Mouse (Mus musculus): Measurements from ENCODE around the gene Glb1l. TPM values are rescaled to one million over a fixed set of nuclear protein-coding genes. Genes with fewer than 3 reads are reported as not detected.

The Glb1l gene
- polyA plus RNA-seq (2014; fragmentation: Nextera tagmentation; extraction: Ambion mirVana) = 18.1 and 34.4 TPM in 2 replicates

DNA sequence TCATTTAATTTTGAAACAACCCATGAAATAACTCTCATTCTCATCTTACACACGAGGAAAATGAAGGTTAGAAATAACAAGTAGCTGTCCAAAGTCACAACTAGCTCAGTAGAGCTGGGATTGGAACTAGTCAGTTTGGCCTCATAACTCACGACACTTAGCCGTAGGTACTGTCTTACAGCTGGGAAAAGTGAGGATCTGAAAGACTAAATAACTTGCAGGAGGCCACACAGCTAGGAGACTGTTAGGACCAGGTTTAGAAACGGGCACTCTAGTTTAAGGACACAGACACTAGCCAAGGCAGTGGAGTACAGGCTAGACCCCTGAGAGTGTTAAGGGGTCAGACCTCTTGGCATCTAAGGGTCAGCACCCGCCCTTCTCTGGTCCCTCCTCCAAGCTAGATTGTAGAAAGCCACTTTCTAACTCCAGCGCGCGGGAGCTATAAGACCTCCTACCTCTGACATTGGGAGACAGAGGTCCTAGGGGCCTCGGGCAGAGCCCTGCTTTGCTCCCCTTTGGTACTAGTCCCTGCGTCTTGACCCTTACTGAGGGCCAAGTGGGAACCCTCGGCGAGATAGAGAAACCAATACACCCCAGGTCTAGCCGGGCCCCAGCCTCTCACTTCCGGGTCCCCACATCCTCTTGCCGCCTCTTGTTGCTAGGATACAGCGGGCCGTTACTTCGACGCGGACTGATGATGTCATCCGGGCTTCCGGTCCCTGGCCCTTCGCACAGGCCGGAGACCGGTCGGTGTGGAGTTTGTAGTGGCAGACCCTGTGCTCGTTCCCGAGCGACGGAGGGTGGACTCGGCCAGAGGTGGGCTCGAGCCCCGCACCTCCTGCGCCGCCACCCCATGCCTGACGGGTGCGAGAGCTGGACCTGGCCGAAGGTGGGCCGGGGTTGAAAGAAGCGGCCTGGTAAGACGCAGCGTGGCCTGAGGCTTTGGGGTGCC is at the start of gene Glb1l, which contains the start of gene Stk16:
Gene Glb1l (minus strand): TSS at position 678 of the 952 bp plus-strand sequence.
Gene Stk16 (plus strand): TSS at position 703 of the 952 bp plus-strand sequence.
- Histone ChIP-seq H3K9ac (ENCODE audit: low read depth, low read length) (peak within 1 kb of the TSS; percentile 94), H3K4me1 (ENCODE audit: control insufficient read depth, insufficient read depth, low read length) (peaks cover 33% of the 10 kb centered on the region), H3K36me3 (ENCODE audit: control insufficient read depth, insufficient read depth, low read length) (peaks cover 29% of the 10 kb centered on the region), H3K27me3 (ENCODE audit: control insufficient read depth, insufficient read depth, low read length) (no peaks in the 10 kb centered on the region), H3K4me2 (replicated peaks; ENCODE audit: low read depth, low read length) (peak within 1 kb of the TSS; percentile 86), H3K27ac (ENCODE audit: low read depth, low read length) (no peak within 1 kb of the TSS; the same call in 1 of the 2 replicates), H3K4me3 (ENCODE audit: low read length) (peak within 1 kb of the TSS; percentile 92), H3K9me3 (ENCODE audit: control insufficient read depth, low read length) (no peaks in the 10 kb centered on the region)
- peak; percentile 90 for ATAC-seq (ENCODE audit: low FRiP score, low TSS enrichment)
- 5% methylated on average over 42 of the region's 42 CpGs for WGBS

DNA sequence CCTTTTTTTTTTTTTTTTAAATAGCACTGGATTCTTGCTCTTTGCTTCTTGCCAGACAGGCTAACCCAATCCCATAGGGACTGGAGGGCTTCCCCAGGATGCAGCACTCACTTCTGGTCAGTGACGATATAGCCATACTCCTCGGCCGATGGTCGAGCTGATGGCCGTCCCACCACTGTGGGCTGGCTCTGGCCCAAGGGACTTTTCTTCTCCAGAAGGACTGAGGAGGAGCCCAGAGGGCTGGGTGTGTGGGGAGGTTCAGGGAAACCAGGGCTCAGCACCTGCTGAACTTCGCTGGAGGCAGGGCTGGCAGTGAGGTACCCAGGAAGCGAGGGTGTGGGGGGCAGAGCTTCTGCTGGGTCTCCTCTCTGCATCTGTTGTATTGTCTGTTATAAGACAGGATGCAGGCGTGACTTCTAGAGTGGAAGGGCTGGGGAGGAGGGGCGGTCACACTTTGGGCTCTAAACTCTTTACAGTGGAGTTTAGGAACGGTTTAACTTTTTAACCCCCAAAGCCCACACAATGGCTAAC is 45.0 kb upstream of the Glb1l start:
- Histone ChIP-seq H3K27me3 (ENCODE audit: control insufficient read depth, insufficient read depth, low read length) (no peaks in the 10 kb centered on the region), H3K4me2 (replicated peaks; ENCODE audit: low read depth, low read length) (no peak overlapping the region), H3K27ac (ENCODE audit: low read depth, low read length) (no peak overlapping the region), H3K4me1 (ENCODE audit: control insufficient read depth, insufficient read depth, low read length) (peaks cover 4% of the 10 kb centered on the region), H3K36me3 (ENCODE audit: control insufficient read depth, insufficient read depth, low read length) (no peaks in the 10 kb centered on the region), H3K9me3 (ENCODE audit: control insufficient read depth, low read length) (no peaks in the 10 kb centered on the region), H3K9ac (ENCODE audit: low read depth, low read length) (no peak overlapping the region), H3K4me3 (ENCODE audit: low read length) (no peak overlapping the region)
- WGBS = 62% methylated on average over 10 of the region's 10 CpGs
- ATAC-seq (ENCODE audit: low FRiP score, low TSS enrichment) = no peak

DNA sequence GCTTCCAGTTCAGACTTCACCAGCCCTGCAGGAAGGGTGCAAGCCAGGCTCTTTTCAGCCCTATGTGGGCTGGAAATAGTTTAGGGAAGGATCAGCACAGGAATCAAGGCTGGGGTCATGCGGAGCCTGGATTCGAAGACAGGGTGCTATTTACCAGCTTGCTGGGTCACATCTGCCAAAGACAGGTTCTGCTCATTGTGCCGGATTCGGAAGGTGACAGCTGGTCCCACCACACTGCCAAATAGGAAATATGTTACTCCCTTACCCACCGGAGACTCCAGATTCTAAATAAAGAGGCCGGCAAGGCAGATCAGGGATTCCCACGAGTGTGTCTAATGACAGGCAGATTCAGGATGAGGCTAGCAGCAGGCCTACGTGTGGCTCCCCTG is 44.0 kb upstream of the Glb1l start:
- ATAC-seq (ENCODE audit: low FRiP score, low TSS enrichment) = no peak
- H3K4me3 ChIP-seq (ENCODE audit: low read length) = no peak overlapping the region
- no peak overlapping the region for H3K27ac ChIP-seq (ENCODE audit: low read depth, low read length)
- no peak overlapping the region for H3K9ac ChIP-seq (ENCODE audit: low read depth, low read length)
- H3K27me3 ChIP-seq (ENCODE audit: control insufficient read depth, insufficient read depth, low read length) = no peaks in the 10 kb centered on the region
- peaks cover 4% of the 10 kb centered on the region for H3K4me1 ChIP-seq (ENCODE audit: control insufficient read depth, insufficient read depth, low read length)
- 85% methylated on average over 8 of the region's 8 CpGs for WGBS
- H3K9me3 ChIP-seq (ENCODE audit: control insufficient read depth, low read length) = no peaks in the 10 kb centered on the region
- H3K4me2 ChIP-seq (replicated peaks; ENCODE audit: low read depth, low read length) = no peak overlapping the region
- no peaks in the 10 kb centered on the region for H3K36me3 ChIP-seq (ENCODE audit: control insufficient read depth, insufficient read depth, low read length)

DNA sequence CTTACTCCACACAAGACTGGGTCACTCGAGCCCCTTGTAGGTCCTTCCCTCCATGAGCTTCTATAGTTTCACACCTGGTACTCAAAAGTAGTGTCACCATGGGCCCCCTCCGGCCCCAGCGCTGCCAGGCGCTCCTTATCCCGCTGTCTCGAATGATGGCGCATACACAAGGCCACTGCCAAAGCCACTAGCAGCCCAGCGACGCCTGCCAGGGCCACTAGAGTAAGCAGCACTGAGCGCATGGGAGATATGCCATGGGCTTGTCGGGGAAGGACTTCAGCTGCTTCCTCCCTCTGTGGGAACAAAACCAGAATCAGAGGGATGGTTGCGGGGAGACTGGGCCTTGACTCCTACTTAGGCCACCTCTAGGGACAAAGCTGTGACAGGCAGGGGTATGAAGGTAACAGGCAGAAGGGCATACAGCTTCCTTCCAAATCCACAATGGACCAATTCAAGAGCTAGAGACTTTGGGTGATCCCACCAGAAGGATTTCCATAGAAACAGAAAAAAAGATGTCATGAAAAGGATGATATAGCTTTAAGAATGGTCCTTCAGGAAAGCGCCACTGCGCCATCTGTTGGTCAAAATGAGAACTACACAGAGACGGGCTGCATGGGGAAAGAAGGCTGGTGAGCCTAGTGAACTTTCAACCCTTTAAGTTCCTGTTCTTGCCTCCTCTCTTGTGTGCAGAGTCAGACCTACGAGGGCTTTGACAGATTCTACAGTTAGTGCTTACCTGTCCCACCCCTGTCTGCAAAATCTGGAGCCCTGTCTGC is 43.4 kb upstream of the Glb1l start:
- WGBS = 62% methylated on average over 16 of the region's 16 CpGs
- Histone ChIP-seq H3K36me3 (ENCODE audit: control insufficient read depth, insufficient read depth, low read length) (no peaks in the 10 kb centered on the region), H3K9ac (ENCODE audit: low read depth, low read length) (no peak overlapping the region), H3K27me3 (ENCODE audit: control insufficient read depth, insufficient read depth, low read length) (no peaks in the 10 kb centered on the region), H3K4me1 (ENCODE audit: control insufficient read depth, insufficient read depth, low read length) (peaks cover 4% of the 10 kb centered on the region), H3K4me2 (replicated peaks; ENCODE audit: low read depth, low read length) (no peak overlapping the region), H3K27ac (ENCODE audit: low read depth, low read length) (no peak overlapping the region), H3K4me3 (ENCODE audit: low read length) (no peak overlapping the region), H3K9me3 (ENCODE audit: control insufficient read depth, low read length) (no peaks in the 10 kb centered on the region)
- ATAC-seq (ENCODE audit: low FRiP score, low TSS enrichment) = no peak

DNA sequence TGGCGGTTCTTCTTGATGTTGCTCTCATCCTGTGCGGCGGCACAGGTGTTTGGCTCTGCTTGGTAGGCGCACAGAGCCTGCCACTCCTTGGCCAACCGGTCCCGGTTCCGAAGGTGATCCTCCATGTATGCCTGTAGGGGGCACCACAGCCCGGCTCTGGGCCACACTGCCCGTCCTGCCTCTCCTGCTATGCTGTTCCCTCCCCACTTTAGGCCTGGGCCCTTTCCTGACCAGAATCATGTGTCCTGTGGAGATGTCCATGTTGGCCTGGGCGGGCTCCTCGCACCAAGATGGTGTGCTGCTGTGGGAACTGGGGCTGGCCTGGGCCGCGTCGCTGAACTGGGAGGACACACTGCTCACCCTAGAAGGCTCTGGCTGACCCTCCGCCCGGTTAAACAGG is 42.4 kb upstream of the Glb1l start:
- H3K27me3 ChIP-seq (ENCODE audit: control insufficient read depth, insufficient read depth, low read length) = no peaks in the 10 kb centered on the region
- peaks cover 9% of the 10 kb centered on the region for H3K4me1 ChIP-seq (ENCODE audit: control insufficient read depth, insufficient read depth, low read length)
- no peaks in the 10 kb centered on the region for H3K9me3 ChIP-seq (ENCODE audit: control insufficient read depth, low read length)
- WGBS = 71% methylated on average over 16 of the region's 16 CpGs
- no peak for ATAC-seq (ENCODE audit: low FRiP score, low TSS enrichment)
- H3K4me2 ChIP-seq (replicated peaks; ENCODE audit: low read depth, low read length) = no peak overlapping the region
- H3K27ac ChIP-seq (ENCODE audit: low read depth, low read length) = no peak overlapping the region
- H3K9ac ChIP-seq (ENCODE audit: low read depth, low read length) = no peak overlapping the region
- H3K36me3 ChIP-seq (ENCODE audit: control insufficient read depth, insufficient read depth, low read length) = no peaks in the 10 kb centered on the region
- H3K4me3 ChIP-seq (ENCODE audit: low read length) = no peak overlapping the region

DNA sequence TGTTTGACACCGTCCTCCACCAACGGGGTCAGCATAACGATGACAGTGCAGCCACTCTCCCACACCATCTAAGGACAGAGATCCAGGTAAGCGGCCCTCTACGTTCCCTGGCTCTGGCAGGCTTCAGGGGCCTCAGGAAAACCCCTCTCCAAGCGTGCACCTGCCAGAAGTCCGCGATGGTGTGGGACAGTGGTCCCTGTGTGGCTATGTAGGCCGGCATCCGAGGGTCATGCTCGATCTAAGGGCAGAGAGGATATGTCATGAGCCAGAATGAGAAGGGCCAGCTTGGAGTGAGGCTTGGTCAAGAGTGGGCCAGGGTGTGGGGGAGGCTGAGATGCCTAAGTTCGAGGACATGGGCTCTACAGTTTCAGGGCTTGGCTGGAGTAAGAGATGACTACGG is 41.7 kb upstream of the Glb1l start:
- Histone ChIP-seq H3K9me3 (ENCODE audit: control insufficient read depth, low read length) (no peaks in the 10 kb centered on the region), H3K4me3 (ENCODE audit: low read length) (no peak overlapping the region), H3K27me3 (ENCODE audit: control insufficient read depth, insufficient read depth, low read length) (no peaks in the 10 kb centered on the region), H3K27ac (ENCODE audit: low read depth, low read length) (no peak overlapping the region), H3K4me2 (replicated peaks; ENCODE audit: low read depth, low read length) (no peak overlapping the region), H3K9ac (ENCODE audit: low read depth, low read length) (no peak overlapping the region), H3K36me3 (ENCODE audit: control insufficient read depth, insufficient read depth, low read length) (no peaks in the 10 kb centered on the region), H3K4me1 (ENCODE audit: control insufficient read depth, insufficient read depth, low read length) (peaks cover 12% of the 10 kb centered on the region)
- WGBS = 64% methylated on average over 13 of the region's 13 CpGs
- ATAC-seq (ENCODE audit: low FRiP score, low TSS enrichment) = no peak

DNA sequence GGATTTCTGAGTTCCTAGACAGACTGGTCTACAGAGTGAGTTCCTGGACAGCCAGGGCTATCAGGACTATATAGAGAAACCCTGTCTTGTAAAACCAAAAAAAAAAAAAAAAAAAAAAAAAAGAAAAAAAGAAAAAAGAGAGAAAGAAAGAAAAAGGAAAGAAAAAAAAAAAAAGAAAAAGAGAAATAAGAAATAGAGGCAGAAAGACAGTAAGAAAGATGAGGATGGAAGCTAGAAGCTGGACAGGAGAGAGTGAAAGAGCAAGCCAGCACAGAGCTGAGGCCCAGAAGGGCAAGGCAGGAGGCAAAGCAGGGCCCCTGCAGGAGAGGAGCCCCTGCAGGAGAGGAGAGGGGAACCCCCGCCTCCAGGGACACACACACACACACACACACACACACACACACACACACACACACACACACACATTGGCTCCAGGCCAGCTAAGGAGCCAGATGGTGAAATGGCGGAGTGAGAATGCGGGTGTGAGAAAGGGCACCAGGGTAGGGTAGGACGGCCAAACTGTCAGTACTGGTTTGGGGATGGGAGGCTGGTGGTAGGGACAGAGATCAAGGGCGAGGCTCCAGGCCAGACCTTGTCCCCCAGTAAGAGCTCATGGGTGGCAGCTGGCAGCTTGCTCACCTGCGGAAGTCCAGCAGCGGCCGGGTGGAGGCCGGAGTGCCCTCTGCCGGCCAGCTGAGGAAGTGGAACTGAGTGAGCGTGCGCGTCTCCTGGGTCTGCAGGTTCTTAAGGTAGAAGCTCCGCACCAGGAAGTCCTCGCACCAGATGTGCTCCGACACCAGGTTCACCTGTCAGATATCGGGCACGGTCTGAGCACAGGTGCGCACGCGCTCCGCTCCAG is 40.7 kb upstream of the Glb1l start:
- peak overlapping the region; percentile 35 for H3K4me2 ChIP-seq (replicated peaks; ENCODE audit: low read depth, low read length)
- H3K4me3 ChIP-seq (ENCODE audit: low read length) = peak overlapping the region; percentile 12; the same call in 1 of the 2 replicates
- WGBS = 6% methylated on average over 22 of the region's 22 CpGs
- H3K36me3 ChIP-seq (ENCODE audit: control insufficient read depth, insufficient read depth, low read length) = no peaks in the 10 kb centered on the region
- no peaks in the 10 kb centered on the region for H3K9me3 ChIP-seq (ENCODE audit: control insufficient read depth, low read length)
- H3K9ac ChIP-seq (ENCODE audit: low read depth, low read length) = no peak overlapping the region
- peak; percentile 47; the same call in 1 of the 2 replicates for ATAC-seq (ENCODE audit: low FRiP score, low TSS enrichment)
- no peak overlapping the region for H3K27ac ChIP-seq (ENCODE audit: low read depth, low read length)
- H3K27me3 ChIP-seq (ENCODE audit: control insufficient read depth, insufficient read depth, low read length) = no peaks in the 10 kb centered on the region
- peaks cover 12% of the 10 kb centered on the region for H3K4me1 ChIP-seq (ENCODE audit: control insufficient read depth, insufficient read depth, low read length)

DNA sequence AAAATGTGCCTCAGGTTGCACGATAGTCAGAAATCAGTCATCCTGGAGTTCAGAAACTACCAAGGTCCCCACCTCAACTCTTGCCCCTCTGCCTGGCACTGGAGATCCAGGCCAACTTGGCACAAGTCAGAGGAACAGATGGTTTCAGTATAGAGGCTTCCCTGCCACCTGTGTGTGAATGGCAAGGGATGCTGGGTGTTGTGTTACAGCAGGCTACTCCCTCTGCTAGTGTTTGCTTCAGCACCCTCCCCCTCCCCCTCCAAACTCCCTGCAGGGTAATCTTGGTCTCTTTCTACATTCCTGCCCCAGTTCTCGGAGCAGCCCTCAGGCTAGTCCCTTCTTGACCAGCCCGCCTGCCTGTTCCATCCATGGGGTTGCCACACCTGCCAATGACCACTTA is 39.9 kb upstream of the Glb1l start:
- no peak for ATAC-seq (ENCODE audit: low FRiP score, low TSS enrichment)
- no peak overlapping the region for H3K27ac ChIP-seq (ENCODE audit: low read depth, low read length)
- H3K27me3 ChIP-seq (ENCODE audit: control insufficient read depth, insufficient read depth, low read length) = no peaks in the 10 kb centered on the region
- H3K4me2 ChIP-seq (replicated peaks; ENCODE audit: low read depth, low read length) = no peak overlapping the region
- no peak overlapping the region for H3K9ac ChIP-seq (ENCODE audit: low read depth, low read length)
- WGBS = 55% methylated on average over 3 of the region's 3 CpGs
- H3K36me3 ChIP-seq (ENCODE audit: control insufficient read depth, insufficient read depth, low read length) = no peaks in the 10 kb centered on the region
- no peaks in the 10 kb centered on the region for H3K9me3 ChIP-seq (ENCODE audit: control insufficient read depth, low read length)
- H3K4me1 ChIP-seq (ENCODE audit: control insufficient read depth, insufficient read depth, low read length) = peaks cover 12% of the 10 kb centered on the region
- no peak overlapping the region for H3K4me3 ChIP-seq (ENCODE audit: low read length)
